Mouse (Mus musculus): Measurements from ENCODE around the gene Camk2g.

- TF ChIP-seq CTCF (IDR thresholded peaks at IDR 0.05) = no peak
- no peak for TF ChIP-seq EP300 (IDR thresholded peaks at IDR 0.05; ENCODE audit: insufficient read depth, low read depth, low read length)
- no peak for TF ChIP-seq POLR2A (IDR thresholded peaks at IDR 0.05; ENCODE audit: insufficient read depth, low read depth, low read length)
These were observed 58.8 kb downstream of the Camk2g start for GRCm38 (mm10) chr14:20735052-20735451.

All from heart, adult 2 months (tissue).